Mouse (Mus musculus): Measurements from ENCODE around the gene Tmem35b. TPM values are rescaled to one million over a fixed set of nuclear protein-coding genes. Genes with fewer than 3 reads are reported as not detected.

Gene Tmem35b
- total RNA-seq, 2 experiments from 2014 or later = 0.94 to 1.1 TPM

DNA sequence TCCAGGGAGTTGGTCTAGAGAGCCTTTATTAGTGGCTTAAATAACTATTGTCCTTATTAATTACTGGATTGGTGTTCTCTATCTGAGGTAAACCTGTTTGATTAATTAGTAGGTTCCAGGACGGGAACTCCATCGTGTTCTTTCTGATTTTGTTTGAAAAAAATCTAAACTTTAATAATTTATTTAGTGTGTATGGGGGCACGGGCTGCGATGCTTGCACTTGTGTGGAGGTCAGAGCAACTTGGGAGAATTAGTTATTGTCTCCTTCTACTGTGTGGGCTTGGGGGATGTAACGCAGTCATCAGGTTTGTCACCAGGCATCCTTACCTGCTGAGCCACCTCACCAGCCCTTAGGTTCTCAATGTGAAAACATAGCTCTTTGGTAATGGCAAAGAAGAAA is 43.6 kb downstream of the Tmem35b start:
- intact Hi-C loops (cut with DNase I; ENCODE audit: low total_unique reads) = no loop called here
- DNase-seq = no peak

GRCm38 (mm10) chr4:127167731-127168130 is 44.2 kb downstream of the Tmem35b start:
- intact Hi-C loops (cut with DNase I; ENCODE audit: low total_unique reads) = no loop called here
- no peak for DNase-seq

GRCm38 (mm10) chr4:127168211-127168913 is 44.9 kb downstream of the Tmem35b start:
- intact Hi-C loops (cut with DNase I; ENCODE audit: low total_unique reads) = no loop called here

GRCm38 (mm10) chr4:127168914-127169345 is 45.4 kb downstream of the Tmem35b start, which contains the start of gene Dlgap3:
TSS of gene Dlgap3 (plus strand) at chr4:127169204.
- intact Hi-C loops (cut with DNase I; ENCODE audit: low total_unique reads) = no loop called here
- DNase-seq = peak; percentile 13

More at GRCm38 (mm10) chr4:127168211-127168913, 44.9 kb downstream of the Tmem35b start:
- DNase-seq = peak; percentile 25

GRCm38 (mm10) chr4:127169346-127170221 is 46.1 kb downstream of the Tmem35b start:
- intact Hi-C loops (cut with DNase I; ENCODE audit: low total_unique reads) = no loop called here
- no peak for DNase-seq

DNA sequence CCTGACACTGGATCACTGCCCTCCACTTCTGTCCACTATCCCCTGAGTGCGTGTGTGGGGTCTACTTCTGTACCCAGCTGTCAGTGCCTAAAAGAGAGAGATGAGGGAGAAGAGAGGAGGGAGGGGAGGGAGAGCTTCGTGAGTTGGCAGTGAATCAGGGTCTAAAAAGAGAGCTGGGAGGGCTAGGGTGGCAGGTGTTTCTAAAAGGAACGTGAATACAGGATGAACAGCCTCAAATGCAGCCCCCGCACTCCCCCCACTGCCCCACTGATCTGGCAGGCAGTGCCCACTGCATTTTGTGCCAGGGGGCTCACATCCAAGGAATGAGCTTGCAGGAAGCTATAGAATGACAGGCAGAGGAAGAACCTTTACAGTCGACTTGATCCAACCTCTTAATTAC is 47.4 kb downstream of the Tmem35b start:
- intact Hi-C loops (cut with DNase I; ENCODE audit: low total_unique reads) = no loop called here
- DNase-seq = no peak

- intact Hi-C loops (cut with DNase I; ENCODE audit: low total_unique reads) = no loop called here
- DNase-seq = no peak
These were observed 47.9 kb downstream of the Tmem35b start for GRCm38 (mm10) chr4:127171341-127171905.

- DNase-seq = no peak
- intact Hi-C loops (cut with DNase I; ENCODE audit: low total_unique reads) = no loop called here
These were observed 48.6 kb downstream of the Tmem35b start for GRCm38 (mm10) chr4:127172119-127172518.

- intact Hi-C loops (cut with DNase I; ENCODE audit: low total_unique reads) = no loop called here
- DNase-seq = no peak
These were observed 49.1 kb downstream of the Tmem35b start for GRCm38 (mm10) chr4:127172614-127173013.

GRCm38 (mm10) chr4:127173461-127173860 is 50.0 kb downstream of the Tmem35b start:
- DNase-seq = peak; percentile 64

GRCm38 (mm10) chr4:127174075-127174899 is 50.8 kb downstream of the Tmem35b start:
- intact Hi-C loops (cut with DNase I; ENCODE audit: low total_unique reads) = no loop called here
- DNase-seq = no peak

More at GRCm38 (mm10) chr4:127173461-127173860, 50.0 kb downstream of the Tmem35b start:
- intact Hi-C loops (cut with DNase I; ENCODE audit: low total_unique reads) = no loop called here

DNA sequence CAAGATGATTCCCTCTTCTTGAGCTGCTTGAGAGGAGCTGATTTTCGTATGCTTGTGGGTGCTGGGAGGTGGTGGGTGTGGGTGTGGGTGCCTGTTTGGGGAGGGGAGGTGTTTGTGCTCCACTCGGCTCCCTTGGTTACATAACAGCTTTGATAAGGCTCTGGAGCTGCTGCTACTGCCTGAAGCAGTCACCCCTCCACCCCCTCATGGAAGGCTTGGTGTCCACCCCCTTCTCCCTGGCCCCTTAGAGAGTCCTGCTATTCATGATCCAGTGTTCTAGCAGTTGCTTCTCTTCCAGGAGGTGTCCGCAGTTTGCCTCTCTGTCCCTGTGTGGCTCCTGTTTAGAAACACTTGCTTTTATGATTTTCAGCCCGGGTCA is 51.4 kb downstream of the Tmem35b start:
- intact Hi-C loops (cut with DNase I; ENCODE audit: low total_unique reads) = no loop called here
- DNase-seq = no peak

- no peak for DNase-seq
- intact Hi-C loops (cut with DNase I; ENCODE audit: low total_unique reads) = no loop called here
These were observed 54.5 kb downstream of the Tmem35b start for GRCm38 (mm10) chr4:127177961-127178360.

GRCm38 (mm10) chr4:127178671-127179070 is 55.2 kb downstream of the Tmem35b start:
- intact Hi-C loops (cut with DNase I; ENCODE audit: low total_unique reads) = no loop called here
- no peak for DNase-seq

Other genes starting within 250 kb of the Tmem35b start
- 10 to 100 TPM; 15.5 to 18.7 TPM for gene Zmym4, start 155.6 kb upstream of the Tmem35b start, total RNA-seq (2021)
- gene Sfpq, start 102.4 kb upstream of the Tmem35b start, total RNA-seq (2021) = 10 to 100 TPM; 66.4 to 70.0 TPM
- 1 to 10 TPM; 3.4 to 4.5 TPM for gene Zmym1, start 62.5 kb upstream of the Tmem35b start, total RNA-seq (2021)
- 1 to 10 TPM; 3.5 to 3.9 TPM for gene Zmym6, start 46.3 kb upstream of the Tmem35b start, total RNA-seq (2021)
- gene Dlgap3, start 45.5 kb downstream of the Tmem35b start, total RNA-seq (2021) = under 1 TPM; 0.18 to 0.27 TPM
- 10 to 100 TPM; 28.9 to 29.1 TPM for gene Smim12, start 120.1 kb downstream of the Tmem35b start, total RNA-seq (2021)
- 10 to 100 TPM; 13.2 to 14.8 TPM for gene Gja4, start 190.3 kb downstream of the Tmem35b start, total RNA-seq (2021)
- not detected for gene Gjb3, start 207.2 kb downstream of the Tmem35b start, total RNA-seq (2021)
- gene Gjb4, start 230.4 kb downstream of the Tmem35b start, total RNA-seq (2021) = not detected
- under 1 TPM; 0.27 to 0.47 TPM for gene Gjb5, start 234.5 kb downstream of the Tmem35b start, total RNA-seq (2021)

Measured in gastrocnemius, postnatal 14 days (tissue).